Mouse (Mus musculus) lung, embryonic 15.5 days (tissue): ENCODE data around the gene BC004004. TPM values are rescaled to one million over a fixed set of nuclear protein-coding genes. Genes with fewer than 3 reads are reported as not detected.
"Not testable (repeated sequence)": the region's sequence is repeated elsewhere in the genome, so short reads cannot be mapped to it uniquely, and the experiment has no call there.

Experiments used
- ATAC-seq: fragments of 200-750 bp; cut with Nextera tagmentation; 2 replicates; pipeline ENCODE4 v1.8.0; 2017; ENCODE audit warnings: moderate number of reproducible peaks, borderline replicate concordance; ENCODE audit not compliant: low FRiP score, low TSS enrichment; ENCODE audit errors: extremely low read depth
- H3K27ac ChIP-seq: fragments of 300-500 bp; sonication (generic); 2 replicates; pipeline ENCODE4 v1.5.1; 2015; ENCODE audit warnings: moderate library complexity, mild to moderate bottlenecking, inconsistent platforms
- H3K27me3 ChIP-seq: fragments of 300-500 bp; sonication (generic); 2 replicates; pipeline ENCODE4 v1.6.1; 2015; ENCODE audit warnings: inconsistent platforms
- H3K36me3 ChIP-seq: fragments of 300-500 bp; sonication (generic); 2 replicates; pipeline ENCODE4 v1.6.1; 2015; ENCODE audit warnings: inconsistent platforms
- H3K4me1 ChIP-seq: fragments of 300-500 bp; sonication (generic); 2 replicates; pipeline ENCODE4 v1.6.1; 2015; ENCODE audit warnings: inconsistent platforms
- H3K4me2 ChIP-seq: fragments of 300-500 bp; sonication (generic); 2 replicates; pipeline ENCODE4 v1.6.1; 2015; ENCODE audit warnings: inconsistent platforms, mild to moderate bottlenecking, moderate library complexity
- H3K4me3 ChIP-seq: fragments of 300-500 bp; sonication (generic); 2 replicates; pipeline ENCODE4 v1.5.1; 2015; ENCODE audit warnings: mild to moderate bottlenecking, inconsistent platforms
- H3K9ac ChIP-seq: fragments of 300-500 bp; sonication (generic); 2 replicates; pipeline ENCODE4 v1.6.1; 2015; ENCODE audit warnings: inconsistent platforms
- H3K9me3 ChIP-seq: fragments of 300-500 bp; sonication (generic); 2 replicates; pipeline ENCODE4 v1.6.1; 2016; ENCODE audit warnings: inconsistent platforms
- WGBS: fragments of 180-500 bp; shearing (Covaris S2); methylation state at CpG from one replicate; pipeline ENCODE4 v1.1.7; 2015; 5-methylcytosine and 5-hydroxymethylcytosine counted together
- polyA plus RNA-seq: library from polyadenylated mRNA; unstranded; fragments of >200 nt; fragmentation: Nextera tagmentation; extraction: Ambion mirVana; gene quantifications from 2 replicates; pipeline ENCODE4 v1.2.1, GENCODE M21; 2015

Gene BC004004
- polyA plus RNA-seq, 1 experiment from 2014 or later, result 79.2 TPM

- Histone ChIP-seq H3K9ac (no peak overlapping the region), H3K36me3 (peaks cover 29% of the 10 kb centered on the region), H3K4me2 (no peak overlapping the region), H3K27ac (peak overlapping the region; percentile 24; the same call in 1 of the 2 replicates), H3K9me3 (no peaks in the 10 kb centered on the region), H3K4me3 (no peak overlapping the region), H3K4me1 (peaks cover 73% of the 10 kb centered on the region), H3K27me3 (no peaks in the 10 kb centered on the region)
- 52% methylated on average over 9 of the region's 9 CpGs for WGBS
- ATAC-seq, result no peak
Observed at GRCm38 (mm10) chr17:29249512-29249911, 19.1 kb upstream of the BC004004 start.

- H3K9ac ChIP-seq, result not testable (repeated sequence)
Observed at GRCm38 (mm10) chr17:29251006-29251405, 17.6 kb upstream of the BC004004 start.

GRCm38 (mm10) chr17:29251608-29252390 lies 16.8 kb upstream of the BC004004 start:
- Histone ChIP-seq H3K4me2 (no peak overlapping the region; the same call in 1 of the 2 replicates), H3K27ac (peak overlapping the region; percentile 88), H3K9me3 (no peaks in the 10 kb centered on the region), H3K4me3 (no peak overlapping the region), H3K36me3 (peaks cover 39% of the 10 kb centered on the region), H3K27me3 (no peaks in the 10 kb centered on the region), H3K4me1 (peaks cover 58% of the 10 kb centered on the region), H3K9ac (no peak overlapping the region)
- 49% methylated on average over 15 of the region's 15 CpGs for WGBS
- ATAC-seq, result peak; percentile 39; the same call in 1 of the 2 replicates

More at GRCm38 (mm10) chr17:29251006-29251405, 17.6 kb upstream of the BC004004 start:
- Histone ChIP-seq H3K36me3 (peaks cover 39% of the 10 kb centered on the region), H3K27ac (peak overlapping the region; percentile 88; the same call in 1 of the 2 replicates), H3K4me1 (peaks cover 60% of the 10 kb centered on the region)
- H3K4me3 ChIP-seq, H3K4me2 ChIP-seq, H3K27me3 ChIP-seq, ATAC-seq, H3K9me3 ChIP-seq: not testable (repeated sequence)
- WGBS, result 71% methylated on average over 14 of the region's 14 CpGs

- no peak overlapping the region for H3K4me2 ChIP-seq
Observed at GRCm38 (mm10) chr17:29253236-29253635, 15.4 kb upstream of the BC004004 start.

GRCm38 (mm10) chr17:29253684-29254083 lies 14.9 kb upstream of the BC004004 start:
- ATAC-seq, result no peak
- Histone ChIP-seq H3K4me2 (no peak overlapping the region), H3K4me3 (no peak overlapping the region), H3K9ac (peak overlapping the region; percentile 13; the same call in 1 of the 2 replicates), H3K36me3 (peaks cover 53% of the 10 kb centered on the region), H3K27ac (0 out of 2 replicates have a peak overlapping the region, but pooled peaks have one; percentile 24), H3K27me3 (no peaks in the 10 kb centered on the region), H3K4me1 (peaks cover 72% of the 10 kb centered on the region), H3K9me3 (no peaks in the 10 kb centered on the region)
- 66% methylated on average over 9 of the region's 9 CpGs for WGBS

More at GRCm38 (mm10) chr17:29253236-29253635, 15.4 kb upstream of the BC004004 start:
- WGBS, result 84% methylated on average over 2 of the region's 2 CpGs
- Histone ChIP-seq H3K9ac (no peak overlapping the region), H3K9me3 (no peaks in the 10 kb centered on the region), H3K4me3 (no peak overlapping the region), H3K27me3 (no peaks in the 10 kb centered on the region), H3K4me1 (peaks cover 70% of the 10 kb centered on the region), H3K27ac (no peak overlapping the region), H3K36me3 (peaks cover 53% of the 10 kb centered on the region)
- no peak for ATAC-seq

- not testable (repeated sequence) for H3K9ac ChIP-seq, H3K9me3 ChIP-seq, H3K4me3 ChIP-seq, H3K27ac ChIP-seq, H3K27me3 ChIP-seq, ATAC-seq, H3K4me2 ChIP-seq
- WGBS, result 91% methylated on average over 6 of the region's 6 CpGs
- Histone ChIP-seq H3K36me3 (peaks cover 50% of the 10 kb centered on the region), H3K4me1 (peaks cover 74% of the 10 kb centered on the region)
Observed at GRCm38 (mm10) chr17:29254784-29255183, 13.8 kb upstream of the BC004004 start.

GRCm38 (mm10) chr17:29256507-29256906 lies 12.1 kb upstream of the BC004004 start:
- Histone ChIP-seq H3K9ac (no peak overlapping the region), H3K27ac (peak overlapping the region; percentile 67; the same call in 1 of the 2 replicates), H3K9me3 (no peaks in the 10 kb centered on the region), H3K4me3 (no peak overlapping the region), H3K4me2 (no peak overlapping the region), H3K4me1 (peaks cover 69% of the 10 kb centered on the region), H3K27me3 (no peaks in the 10 kb centered on the region), H3K36me3 (peaks cover 47% of the 10 kb centered on the region)
- ATAC-seq, result no peak
- 72% methylated on average over 6 of the region's 6 CpGs for WGBS

GRCm38 (mm10) chr17:29257001-29257511 lies 11.5 kb upstream of the BC004004 start:
- Histone ChIP-seq H3K4me1 (peaks cover 69% of the 10 kb centered on the region), H3K36me3 (peaks cover 46% of the 10 kb centered on the region), H3K9ac (no peak overlapping the region), H3K27ac (peak overlapping the region; percentile 67), H3K9me3 (no peaks in the 10 kb centered on the region), H3K27me3 (no peaks in the 10 kb centered on the region), H3K4me3 (no peak overlapping the region), H3K4me2 (no peak overlapping the region)
- 79% methylated on average over 10 of the region's 10 CpGs for WGBS
- no peak for ATAC-seq

- no peak overlapping the region for H3K9ac ChIP-seq
- no peak; the same call in 1 of the 2 replicates for ATAC-seq
- H3K27me3 ChIP-seq, result no peaks in the 10 kb centered on the region
- peaks cover 67% of the 10 kb centered on the region for H3K4me1 ChIP-seq
- no peak overlapping the region for H3K4me3 ChIP-seq
- H3K27ac ChIP-seq, result peak overlapping the region; percentile 67
- H3K4me2 ChIP-seq, result no peak overlapping the region
- WGBS, result 56% methylated on average over 10 of the region's 10 CpGs
- no peaks in the 10 kb centered on the region for H3K9me3 ChIP-seq
- peaks cover 44% of the 10 kb centered on the region for H3K36me3 ChIP-seq
Observed at GRCm38 (mm10) chr17:29258025-29258558, 10.5 kb upstream of the BC004004 start.

GRCm38 (mm10) chr17:29258921-29259320 lies 9.7 kb upstream of the BC004004 start:
- WGBS, result 96% methylated on average over 2 of the region's 2 CpGs
- H3K27me3 ChIP-seq, result no peaks in the 10 kb centered on the region
- H3K4me1 ChIP-seq, result peaks cover 65% of the 10 kb centered on the region
- no peak overlapping the region for H3K4me2 ChIP-seq
- H3K36me3 ChIP-seq, result peaks cover 40% of the 10 kb centered on the region
- no peak overlapping the region for H3K9ac ChIP-seq
- H3K9me3 ChIP-seq, result no peaks in the 10 kb centered on the region
- no peak for ATAC-seq
- H3K27ac ChIP-seq, result peak overlapping the region; percentile 67
- H3K4me3 ChIP-seq, result no peak overlapping the region

GRCm38 (mm10) chr17:29259489-29259888 lies 9.1 kb upstream of the BC004004 start:
- Histone ChIP-seq H3K4me3 (no peak overlapping the region), H3K9ac (no peak overlapping the region), H3K27ac (peak overlapping the region; percentile 67), H3K9me3 (no peaks in the 10 kb centered on the region), H3K36me3 (peaks cover 38% of the 10 kb centered on the region), H3K4me1 (peaks cover 65% of the 10 kb centered on the region), H3K4me2 (no peak overlapping the region), H3K27me3 (no peaks in the 10 kb centered on the region)
- WGBS, result 6% methylated on average over 3 of the region's 3 CpGs
- 0 out of 2 replicates have a peak, but pooled peaks have one; percentile 36 for ATAC-seq

- Histone ChIP-seq H3K27ac (no peak overlapping the region), H3K36me3 (peaks cover 30% of the 10 kb centered on the region), H3K4me3 (no peak overlapping the region), H3K4me2 (no peak overlapping the region), H3K4me1 (peaks cover 68% of the 10 kb centered on the region), H3K9me3 (no peaks in the 10 kb centered on the region), H3K27me3 (no peaks in the 10 kb centered on the region), H3K9ac (no peak overlapping the region)
- 86% methylated on average over 15 of the region's 15 CpGs for WGBS
- ATAC-seq, result no peak
Observed at GRCm38 (mm10) chr17:29260501-29260900, 8.1 kb upstream of the BC004004 start.
